Mouse (Mus musculus) limb, embryonic 10.5 days (tissue): Measurements from ENCODE around the gene Mn1. TPM values are rescaled to one million over a fixed set of nuclear protein-coding genes. Genes with fewer than 3 reads are reported as not detected.

Experiments used
- DNase-seq: peaks from one replicate; pipeline ENCODE4 v3.0.0-alpha.2; 2017; ENCODE audit warnings: low spot score
- H3K27ac ChIP-seq: fragments of 300-500 bp; sonication (generic); 2 replicates; pipeline ENCODE4 v1.5.1; 2016; ENCODE audit warnings: mild to moderate bottlenecking
- H3K27me3 ChIP-seq: fragments of 300-500 bp; sonication (generic); 2 replicates; pipeline ENCODE4 v1.6.1; 2016; ENCODE audit warnings: low read depth, mild to moderate bottlenecking; ENCODE audit not compliant: poor library complexity, severe bottlenecking
- H3K36me3 ChIP-seq: fragments of 300-500 bp; sonication (generic); 2 replicates; pipeline ENCODE4 v1.6.1; 2016; ENCODE audit warnings: mild to moderate bottlenecking, moderate library complexity
- H3K4me1 ChIP-seq: fragments of 300-500 bp; sonication (generic); 2 replicates; pipeline ENCODE4 v1.6.1; 2016
- H3K4me3 ChIP-seq: fragments of 300-500 bp; sonication (generic); 2 replicates; pipeline ENCODE4 v1.5.1; 2016; ENCODE audit warnings: mild to moderate bottlenecking, moderate library complexity
- H3K9me3 ChIP-seq: fragments of 300-500 bp; sonication (generic); replicated peaks from 2 replicates; pipeline ENCODE4 v1.6.1; 2016; ENCODE audit warnings: mild to moderate bottlenecking
- WGBS: fragments of 180-500 bp; shearing (Covaris S2); methylation state at CpG from one replicate; pipeline ENCODE4 v1.1.7; 2016; 5-methylcytosine and 5-hydroxymethylcytosine counted together
- polyA plus RNA-seq: library from polyadenylated mRNA; unstranded; fragments of >200 nt; fragmentation: Nextera tagmentation; extraction: Ambion mirVana; gene quantifications from 2 replicates; pipeline ENCODE4 v1.2.1, GENCODE M21; 2016

The Mn1 gene
- 7.4 and 13.1 TPM in 2 replicates for polyA plus RNA-seq

- Histone ChIP-seq H3K4me1 (peaks cover 76% of the 10 kb centered on the region), H3K27me3 (peaks cover 82% of the 10 kb centered on the region), H3K27ac (peak within 1 kb of the TSS; percentile 97), H3K36me3 (peaks cover 27% of the 10 kb centered on the region), H3K4me3 (peak within 1 kb of the TSS; percentile 78), H3K9me3 (no peaks in the 10 kb centered on the region)
- peak; percentile 94 for DNase-seq
- WGBS = under 1% methylated on average over 88 of the region's 88 CpGs
Measured at GRCm38 (mm10) chr5:111416591-111417374, at the start of gene Mn1. Gene Mn1, plus strand, starts transcription at chr5:111417362.

GRCm38 (mm10) chr5:111367937-111368517 is 49.1 kb upstream of the Mn1 start:
- no peaks in the 10 kb centered on the region for H3K9me3 ChIP-seq
- no peak overlapping the region for H3K27ac ChIP-seq
- H3K4me3 ChIP-seq = no peak overlapping the region
- DNase-seq = no peak
- no peaks in the 10 kb centered on the region for H3K27me3 ChIP-seq
- H3K4me1 ChIP-seq = no peaks in the 10 kb centered on the region; the same call in 1 of the 2 replicates
- peaks cover 87% of the 10 kb centered on the region for H3K36me3 ChIP-seq
- WGBS = 95% methylated on average over 11 of the region's 11 CpGs

GRCm38 (mm10) chr5:111368576-111368975 is 48.6 kb upstream of the Mn1 start:
- Histone ChIP-seq H3K4me3 (no peak overlapping the region), H3K27me3 (no peaks in the 10 kb centered on the region), H3K4me1 (no peaks in the 10 kb centered on the region; the same call in 1 of the 2 replicates), H3K9me3 (no peaks in the 10 kb centered on the region), H3K27ac (no peak overlapping the region), H3K36me3 (peaks cover 87% of the 10 kb centered on the region)
- DNase-seq = no peak
- WGBS = 90% methylated on average over 5 of the region's 5 CpGs

GRCm38 (mm10) chr5:111375616-111376015 is 41.5 kb upstream of the Mn1 start:
- 87% methylated on average over 4 of the region's 4 CpGs for WGBS
- Histone ChIP-seq H3K4me1 (0 out of 2 replicates have a peak, but pooled peaks cover 5% of the 10 kb centered on the region), H3K4me3 (no peak overlapping the region), H3K36me3 (peaks cover 98% of the 10 kb centered on the region), H3K27me3 (no peaks in the 10 kb centered on the region), H3K27ac (no peak overlapping the region), H3K9me3 (no peaks in the 10 kb centered on the region)
- no peak for DNase-seq

GRCm38 (mm10) chr5:111376276-111377020 is 40.7 kb upstream of the Mn1 start:
- H3K4me3 ChIP-seq = no peak overlapping the region
- DNase-seq = no peak
- 0 out of 2 replicates have a peak, but pooled peaks cover 5% of the 10 kb centered on the region for H3K4me1 ChIP-seq
- 94% methylated on average over 24 of the region's 24 CpGs for WGBS
- no peaks in the 10 kb centered on the region for H3K27me3 ChIP-seq
- H3K36me3 ChIP-seq = peaks cover 98% of the 10 kb centered on the region
- no peak overlapping the region for H3K27ac ChIP-seq
- H3K9me3 ChIP-seq = no peaks in the 10 kb centered on the region

GRCm38 (mm10) chr5:111378126-111378993 is 38.8 kb upstream of the Mn1 start:
- no peak for DNase-seq
- no peak overlapping the region for H3K4me3 ChIP-seq
- H3K9me3 ChIP-seq = no peaks in the 10 kb centered on the region
- no peak overlapping the region for H3K27ac ChIP-seq
- H3K36me3 ChIP-seq = peaks cover 94% of the 10 kb centered on the region
- H3K4me1 ChIP-seq = peaks cover 10% of the 10 kb centered on the region
- no peaks in the 10 kb centered on the region for H3K27me3 ChIP-seq
- 79% methylated on average over 7 of the region's 7 CpGs for WGBS

GRCm38 (mm10) chr5:111383335-111383734 is 33.8 kb upstream of the Mn1 start:
- Histone ChIP-seq H3K4me3 (no peak overlapping the region), H3K27me3 (no peaks in the 10 kb centered on the region), H3K36me3 (peaks cover 96% of the 10 kb centered on the region), H3K9me3 (no peaks in the 10 kb centered on the region), H3K4me1 (peaks cover 21% of the 10 kb centered on the region), H3K27ac (peak overlapping the region; percentile 25)
- 71% methylated on average over 5 of the region's 5 CpGs for WGBS
- DNase-seq = no peak

GRCm38 (mm10) chr5:111390911-111391310 is 26.3 kb upstream of the Mn1 start:
- Histone ChIP-seq H3K27me3 (no peaks in the 10 kb centered on the region), H3K27ac (no peak overlapping the region), H3K9me3 (no peaks in the 10 kb centered on the region), H3K4me3 (no peak overlapping the region), H3K36me3 (peaks cover 38% of the 10 kb centered on the region), H3K4me1 (peaks cover 43% of the 10 kb centered on the region)
- 93% methylated on average over 10 of the region's 10 CpGs for WGBS
- no peak for DNase-seq

- 86% methylated on average over 6 of the region's 6 CpGs for WGBS
- Histone ChIP-seq H3K9me3 (no peaks in the 10 kb centered on the region), H3K4me3 (no peak overlapping the region), H3K27me3 (0 out of 2 replicates have a peak, but pooled peaks cover under 1% of the 10 kb centered on the region), H3K4me1 (peaks cover 49% of the 10 kb centered on the region), H3K36me3 (peaks cover 33% of the 10 kb centered on the region), H3K27ac (no peak overlapping the region)
- no peak for DNase-seq
Measured at GRCm38 (mm10) chr5:111391485-111391884, 25.7 kb upstream of the Mn1 start.

- H3K9me3 ChIP-seq = no peaks in the 10 kb centered on the region
- peak overlapping the region; percentile 88 for H3K27ac ChIP-seq
- peak; percentile 88 for DNase-seq
- peaks cover 13% of the 10 kb centered on the region for H3K36me3 ChIP-seq
- H3K4me1 ChIP-seq = peaks cover 62% of the 10 kb centered on the region
- H3K4me3 ChIP-seq = peak overlapping the region; percentile 39
- 20% methylated on average over 17 of the region's 17 CpGs for WGBS
- H3K27me3 ChIP-seq = peaks cover 21% of the 10 kb centered on the region
Measured at GRCm38 (mm10) chr5:111393346-111394197, 23.6 kb upstream of the Mn1 start.

- Histone ChIP-seq H3K27me3 (peaks cover 29% of the 10 kb centered on the region), H3K4me1 (peaks cover 62% of the 10 kb centered on the region), H3K27ac (peak overlapping the region; percentile 88), H3K36me3 (peaks cover 6% of the 10 kb centered on the region), H3K4me3 (peak overlapping the region; percentile 39), H3K9me3 (no peaks in the 10 kb centered on the region)
- 9% methylated on average over 15 of the region's 15 CpGs for WGBS
- DNase-seq = peak; percentile 51
Measured at GRCm38 (mm10) chr5:111394198-111395053, 22.7 kb upstream of the Mn1 start.
